Mouse (Mus musculus) midbrain, postnatal 0 days (tissue): ENCODE measurements around the gene Pcbp1. TPM values are rescaled to one million over a fixed set of nuclear protein-coding genes. Genes with fewer than 3 reads are reported as not detected.

Experiments used
- ATAC-seq: fragments of 200-750 bp; cut with Nextera tagmentation; 2 replicates; pipeline ENCODE4 v1.8.0; 2017; ENCODE audit warnings: moderate number of reproducible peaks, mild to moderate bottlenecking, moderate TSS enrichment, moderate library complexity; ENCODE audit not compliant: low FRiP score
- DNase-seq: peaks from one replicate; pipeline ENCODE4 v3.0.0-alpha.2; 2015; ENCODE audit warnings: low spot score
- H3K27ac ChIP-seq: fragments of 300-500 bp; sonication (generic); 2 replicates; pipeline ENCODE4 v1.5.1; 2014; ENCODE audit warnings: low read depth, mild to moderate bottlenecking, low read length, mixed read lengths
- H3K27me3 ChIP-seq: fragments of 300-500 bp; sonication (generic); 2 replicates; pipeline ENCODE4 v1.6.1; 2014; ENCODE audit warnings: low read length, control low read depth, mixed read lengths; ENCODE audit not compliant: insufficient read depth
- H3K36me3 ChIP-seq: fragments of 300-500 bp; sonication (generic); 2 replicates; pipeline ENCODE4 v1.6.1; 2014; ENCODE audit warnings: low read length, control low read depth, mixed read lengths; ENCODE audit not compliant: insufficient read depth
- H3K4me1 ChIP-seq: fragments of 300-500 bp; sonication (generic); 2 replicates; pipeline ENCODE4 v1.6.1; 2014; ENCODE audit warnings: mild to moderate bottlenecking, control low read depth, antibody characterized with exemption, low read length, mixed read lengths; ENCODE audit not compliant: insufficient read depth
- H3K4me2 ChIP-seq: fragments of 300-500 bp; sonication (generic); 2 replicates; pipeline ENCODE4 v1.6.1; 2014; ENCODE audit warnings: low read depth, mild to moderate bottlenecking, low read length, mixed read lengths; ENCODE audit not compliant: poor library complexity, severe bottlenecking
- H3K4me3 ChIP-seq: fragments of 300-500 bp; sonication (generic); 2 replicates; pipeline ENCODE4 v1.5.1; 2014; ENCODE audit warnings: low read depth, mild to moderate bottlenecking, low read length, moderate library complexity
- H3K9ac ChIP-seq: fragments of 300-500 bp; sonication (generic); replicated peaks from 2 replicates; pipeline ENCODE4 v1.6.1; 2014; ENCODE audit warnings: mild to moderate bottlenecking, low read length, moderate library complexity, mixed read lengths; ENCODE audit not compliant: poor library complexity, severe bottlenecking
- H3K9me3 ChIP-seq: fragments of 300-500 bp; sonication (generic); 2 replicates; pipeline ENCODE4 v1.6.1; 2016; ENCODE audit warnings: low read length, control low read depth
- CTCF ChIP-seq: IDR thresholded peaks from 2 replicates; pipeline ENCODE4 v1.5.1; 2016; ENCODE audit warnings: antibody characterized with exemption, mild to moderate bottlenecking
- WGBS: fragments of 180-500 bp; shearing (Covaris S2); extraction: QIAGEN DNeasy Blood & Tissue Kit; methylation state at CpG from one replicate; pipeline ENCODE4 v1.1.7; 2014; 5-methylcytosine and 5-hydroxymethylcytosine counted together
- polyA plus RNA-seq: library from polyadenylated mRNA; unstranded; fragments of >200 nt; fragmentation: Nextera tagmentation; extraction: Ambion mirVana; gene quantifications from 2 replicates; pipeline ENCODE4 v1.2.1, GENCODE M21; 2015
- total RNA-seq: library from RNA; depleted of rRNA; stranded (reverse); fragments of >200 nt; gene quantifications from 2 replicates; pipeline ENCODE4 v1.2.3, GENCODE M21; 2014; rRNA removed

Pcbp1 gene
- total RNA-seq, result 51.7 and 72.8 TPM in 2 replicates
- polyA plus RNA-seq, result 264 and 292 TPM in 2 replicates

GRCm38 (mm10) chr6:86526032-86526960, at the start of gene Pcbp1:
Gene Pcbp1 (minus strand): TSS chr6:86526321.
- under 1% methylated on average over 85 of the region's 120 CpGs for WGBS
- ATAC-seq, result peak; percentile 88

GRCm38 (mm10) chr6:86574495-86574894, 48.4 kb upstream of the Pcbp1 start:
- Histone ChIP-seq H3K27ac (no peak overlapping the region), H3K9me3 (no peaks in the 10 kb centered on the region), H3K4me2 (no peak overlapping the region), H3K9ac (no peak overlapping the region), H3K27me3 (no peaks in the 10 kb centered on the region), H3K4me3 (no peak overlapping the region), H3K36me3 (no peaks in the 10 kb centered on the region), H3K4me1 (no peaks in the 10 kb centered on the region)
- ATAC-seq, result no peak
- no peak for TF ChIP-seq CTCF
- WGBS, result 93% methylated on average over 3 of the region's 3 CpGs
- no peak for DNase-seq

More at GRCm38 (mm10) chr6:86526032-86526960, at the start of gene Pcbp1:
- H3K27me3 ChIP-seq, result no peaks in the 10 kb centered on the region
- peak within 1 kb of the TSS; percentile 57 for H3K4me3 ChIP-seq
- H3K36me3 ChIP-seq, result 0 out of 2 replicates have a peak, but pooled peaks cover 2% of the 10 kb centered on the region
- peak; percentile 97 for DNase-seq
- H3K9ac ChIP-seq, result peak within 1 kb of the TSS; percentile 97
- H3K4me1 ChIP-seq, result peaks cover 10% of the 10 kb centered on the region; the same call in 1 of the 2 replicates
- H3K27ac ChIP-seq, result peak within 1 kb of the TSS; percentile 100
- no peaks in the 10 kb centered on the region for H3K9me3 ChIP-seq
- peak within 1 kb of the TSS; percentile 95 for H3K4me2 ChIP-seq
- no peak for TF ChIP-seq CTCF

- no peak overlapping the region for H3K27ac ChIP-seq
Measured at GRCm38 (mm10) chr6:86570830-86571229, 44.7 kb upstream of the Pcbp1 start.

GRCm38 (mm10) chr6:86569461-86569820, 43.3 kb upstream of the Pcbp1 start:
- WGBS, result 67% methylated on average over 3 of the region's 3 CpGs
- Histone ChIP-seq H3K4me2 (no peak overlapping the region), H3K9me3 (no peaks in the 10 kb centered on the region), H3K4me3 (no peak overlapping the region), H3K4me1 (no peaks in the 10 kb centered on the region), H3K36me3 (0 out of 2 replicates have a peak, but pooled peaks cover 8% of the 10 kb centered on the region), H3K27me3 (no peaks in the 10 kb centered on the region), H3K9ac (no peak overlapping the region), H3K27ac (0 out of 2 replicates have a peak overlapping the region, but pooled peaks have one; percentile 51)
- peak; percentile 65 for DNase-seq
- no peak for TF ChIP-seq CTCF
- ATAC-seq, result no peak

More at GRCm38 (mm10) chr6:86570830-86571229, 44.7 kb upstream of the Pcbp1 start:
- TF ChIP-seq CTCF, result no peak
- Histone ChIP-seq H3K9me3 (no peaks in the 10 kb centered on the region), H3K27me3 (no peaks in the 10 kb centered on the region), H3K36me3 (no peaks in the 10 kb centered on the region), H3K4me1 (no peaks in the 10 kb centered on the region), H3K9ac (no peak overlapping the region), H3K4me3 (no peak overlapping the region), H3K4me2 (no peak overlapping the region)
- DNase-seq, result no peak
- 57% methylated on average over 9 of the region's 9 CpGs for WGBS
- no peak for ATAC-seq

- DNase-seq, result peak; percentile 51
- no peak overlapping the region for H3K4me2 ChIP-seq
Measured at GRCm38 (mm10) chr6:86568816-86569460, 42.8 kb upstream of the Pcbp1 start.

More at GRCm38 (mm10) chr6:86568816-86569460, 42.8 kb upstream of the Pcbp1 start:
- Histone ChIP-seq H3K27me3 (no peaks in the 10 kb centered on the region), H3K27ac (0 out of 2 replicates have a peak overlapping the region, but pooled peaks have one; percentile 51), H3K36me3 (0 out of 2 replicates have a peak, but pooled peaks cover 8% of the 10 kb centered on the region), H3K9ac (no peak overlapping the region; the same call in 1 of the 2 replicates), H3K9me3 (no peaks in the 10 kb centered on the region), H3K4me1 (no peaks in the 10 kb centered on the region), H3K4me3 (no peak overlapping the region)
- 25% methylated on average over 3 of the region's 3 CpGs for WGBS
- no peak for ATAC-seq
- no peak for TF ChIP-seq CTCF
